Mouse (Mus musculus) left cerebral cortex, postnatal 4 days (tissue): Measurements from ENCODE around the gene Thap8. TPM values are rescaled to one million over a fixed set of nuclear protein-coding genes. Genes with fewer than 3 reads are reported as not detected.

Experiments
- DNase-seq: peaks from one replicate; pipeline ENCODE4 v3.0.0-alpha.2; 2022
- intact Hi-C: fragments of 180-260 bp; cut with DNase I; formaldehyde crosslinking; loops from one replicate; pipeline ENCODE4 v1.15.1; 2025
- total RNA-seq, 2 experiments: library from RNA; stranded (reverse); gene quantifications; 2 replicates each; pipeline ENCODE4 v1.2.3; 2021

The Thap8 gene
- total RNA-seq, 2 experiments from 2014 or later, result 0.40 to 0.54 TPM

DNA sequence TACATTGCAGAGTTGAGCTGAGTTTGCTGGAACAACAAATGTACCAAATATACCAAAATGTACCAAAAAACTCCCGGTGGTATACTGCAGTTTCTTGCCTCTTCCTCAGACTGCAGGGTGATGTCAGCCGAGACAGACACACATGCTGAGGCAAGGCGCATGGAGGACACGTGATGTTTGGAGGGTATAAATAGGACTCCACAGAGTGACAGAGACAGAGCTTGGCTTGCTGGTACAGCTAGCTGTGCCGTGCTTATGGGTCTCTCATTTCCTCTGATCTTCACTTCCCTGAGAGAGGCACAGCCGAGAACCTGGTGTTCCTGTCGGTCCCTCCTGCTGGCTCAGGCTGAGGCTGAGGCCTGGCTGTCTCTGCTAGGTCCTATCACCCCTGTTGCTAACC is 2.8 kb downstream of the Thap8 start:
- intact Hi-C loops, result no loop called here
- DNase-seq, result no peak

DNA sequence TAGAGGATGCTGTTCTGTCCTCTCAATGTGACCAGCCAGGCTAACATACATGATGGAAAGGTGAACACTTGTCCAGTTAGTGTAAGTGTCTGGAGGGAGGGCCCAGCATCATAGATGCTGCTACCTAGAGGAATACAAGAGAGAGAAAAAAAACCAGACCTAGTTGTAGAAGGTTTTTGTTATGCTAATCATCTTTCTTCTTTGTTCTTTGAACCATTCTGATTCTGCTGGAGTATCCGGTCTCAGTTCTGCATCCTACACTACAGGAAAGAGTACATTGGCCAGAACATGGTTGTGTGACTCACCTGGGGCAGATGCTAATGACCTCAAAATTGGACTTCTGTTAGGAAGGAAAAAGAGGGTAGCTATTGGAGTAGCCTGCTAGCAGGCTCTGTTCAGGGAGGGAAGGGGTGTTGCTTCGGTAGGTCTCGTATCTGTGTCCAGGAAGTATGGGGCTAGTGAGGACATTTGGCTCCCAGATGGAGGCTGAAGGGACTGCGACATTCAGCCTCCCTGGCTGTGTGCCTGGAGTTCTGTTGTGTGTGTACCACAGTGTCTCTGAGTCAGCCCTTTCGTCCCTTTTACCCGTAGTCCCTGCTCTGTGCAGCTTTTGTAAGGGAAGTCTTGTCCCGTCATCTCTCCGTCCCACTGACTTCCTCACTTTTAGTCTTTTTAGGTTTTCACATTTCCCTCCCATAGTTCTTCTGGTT is 7.0 kb downstream of the Thap8 start:
- peak; percentile 52 for DNase-seq
- intact Hi-C loops, result no loop called here

- intact Hi-C loops, result no loop called here
Measured at GRCm38 (mm10) chr7:30288046-30288445, 8.2 kb downstream of the Thap8 start.

GRCm38 (mm10) chr7:30289071-30289713 is 9.3 kb downstream of the Thap8 start:
- intact Hi-C loops, result no loop called here
- DNase-seq, result no peak

More at GRCm38 (mm10) chr7:30288046-30288445, 8.2 kb downstream of the Thap8 start:
- no peak for DNase-seq

DNA sequence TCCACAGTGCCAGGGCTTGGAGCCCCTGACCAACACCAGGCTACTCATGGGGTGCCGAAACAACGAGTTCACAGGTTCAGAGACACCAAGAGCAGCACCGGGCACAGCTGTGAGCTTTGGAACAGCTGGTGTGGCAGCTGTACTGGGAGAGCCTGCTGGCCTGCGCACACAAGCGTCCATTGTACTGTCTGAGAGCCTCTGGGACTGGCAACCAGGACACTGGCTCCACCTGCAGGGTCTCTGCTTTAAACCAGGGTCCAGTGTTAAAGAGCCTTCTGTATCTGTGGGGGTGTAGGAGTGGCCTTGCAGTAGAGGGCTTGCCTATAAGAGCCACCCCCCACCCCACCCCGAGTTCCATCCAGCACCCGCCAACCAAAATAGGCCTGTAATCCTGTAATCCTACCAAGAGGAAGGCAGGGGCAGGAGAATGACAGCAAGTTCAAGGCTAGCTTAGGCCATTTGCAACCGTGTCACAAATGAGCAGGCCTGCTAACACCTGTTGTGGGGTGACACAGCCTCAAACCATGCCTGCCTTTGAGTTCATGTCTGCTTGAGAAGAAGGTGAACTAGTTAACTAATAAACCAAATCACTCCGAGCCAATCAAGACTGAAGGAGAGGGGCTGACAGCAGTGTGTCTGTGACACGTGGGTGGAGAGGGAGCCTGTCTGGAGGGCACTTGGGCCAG is 10.0 kb downstream of the Thap8 start:
- intact Hi-C loops, result no loop called here

GRCm38 (mm10) chr7:30291215-30292131 is 11.6 kb downstream of the Thap8 start, which contains the start of gene Clip3:
Gene Clip3, plus strand, starts transcription at chr7:30291728.
- intact Hi-C loops, result no loop called here

More for the DNA sequence above, 10.0 kb downstream of the Thap8 start:
- DNase-seq, result peak; percentile 41

DNA sequence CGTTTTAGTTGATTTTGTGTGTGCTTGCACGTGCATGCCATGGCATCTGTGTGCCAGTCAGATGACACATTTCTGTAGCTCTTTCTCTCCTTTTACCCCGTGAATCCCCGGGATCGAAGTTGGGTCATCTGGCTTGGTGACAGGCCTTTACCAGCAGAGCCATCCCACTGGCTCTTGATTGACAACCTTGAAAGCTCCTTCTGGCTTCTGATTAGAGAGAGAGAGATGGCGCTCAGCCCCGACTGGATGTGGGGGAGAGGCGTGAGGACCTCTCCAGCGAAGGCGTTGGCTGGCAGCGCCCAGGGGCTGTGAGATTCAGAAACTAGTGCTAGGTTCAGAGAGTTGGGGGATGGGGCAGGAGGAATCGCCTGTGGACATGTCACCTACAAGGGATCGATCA is 13.9 kb downstream of the Thap8 start:
- intact Hi-C loops, result no loop called here
- peak; percentile 46 for DNase-seq

More at GRCm38 (mm10) chr7:30291215-30292131, 11.6 kb downstream of the Thap8 start, which contains the start of gene Clip3:
- DNase-seq, result peak; percentile 92

DNA sequence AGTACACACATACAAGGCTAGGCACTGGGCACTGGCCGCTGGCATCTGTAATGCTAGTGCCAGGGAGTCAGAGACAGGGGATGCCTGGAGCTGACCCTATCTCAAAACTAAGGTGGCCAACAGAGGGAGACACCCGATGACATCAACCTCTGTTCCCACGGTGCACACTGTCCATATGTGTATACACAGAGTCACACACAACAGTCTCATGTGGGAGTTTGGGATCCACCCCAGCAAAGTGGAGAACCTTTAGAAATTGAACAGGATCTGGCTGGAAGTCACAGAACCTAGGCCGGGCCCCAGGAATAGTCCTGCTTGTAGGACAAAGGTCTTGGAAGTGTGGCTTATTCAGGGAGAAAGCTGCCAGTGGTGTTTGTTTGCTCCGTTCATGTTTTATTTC is 14.4 kb downstream of the Thap8 start:
- no peak for DNase-seq
- intact Hi-C loops, result no loop called here

GRCm38 (mm10) chr7:30295103-30295502 is 15.2 kb downstream of the Thap8 start:
- intact Hi-C loops, result no loop called here
- DNase-seq, result peak; percentile 76

- intact Hi-C loops, result no loop called here
- DNase-seq, result no peak
Measured at GRCm38 (mm10) chr7:30296816-30297215, 16.9 kb downstream of the Thap8 start.

DNA sequence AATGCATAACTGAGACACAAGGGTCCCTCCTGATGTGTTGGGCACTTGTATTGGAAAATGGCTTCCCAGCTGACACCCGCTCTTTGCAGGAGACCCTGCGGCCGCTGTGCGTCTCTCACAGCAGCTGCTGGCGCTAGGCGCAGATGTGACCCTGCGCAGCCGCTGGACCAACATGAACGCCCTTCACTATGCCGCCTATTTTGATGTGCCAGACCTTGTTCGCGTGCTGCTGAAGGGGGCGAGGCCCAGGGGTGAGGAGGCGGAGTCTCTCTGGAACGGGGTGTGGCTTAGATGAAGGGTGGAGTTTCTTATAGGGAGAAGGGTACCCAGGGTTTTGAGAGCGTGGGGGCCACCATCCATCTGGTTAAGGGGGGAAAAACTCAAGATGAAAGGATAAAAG is 17.4 kb downstream of the Thap8 start:
- DNase-seq, result no peak

DNA sequence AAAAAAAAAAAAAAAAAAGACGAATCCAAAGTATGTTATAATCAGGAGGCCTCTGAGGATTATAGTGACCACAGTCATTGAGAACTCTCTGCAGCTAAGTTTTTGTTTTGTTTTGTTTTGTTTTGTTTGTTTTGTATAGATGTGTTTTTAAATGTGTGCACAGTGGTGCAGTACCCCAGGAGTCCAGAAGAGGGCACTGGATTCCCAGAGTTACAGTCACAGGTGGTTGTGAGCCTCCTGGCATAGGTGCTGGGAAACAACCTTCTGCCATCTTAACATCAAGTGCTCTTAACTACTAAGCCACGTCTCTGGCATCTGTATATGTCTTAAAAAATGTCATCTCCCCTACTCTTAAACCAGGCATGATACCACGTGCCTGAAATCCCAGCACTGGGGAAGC is 21.0 kb downstream of the Thap8 start:
- intact Hi-C loops, result no loop called here
- DNase-seq, result no peak

More for the DNA sequence above, 17.4 kb downstream of the Thap8 start:
- intact Hi-C loops, result no loop called here

DNA sequence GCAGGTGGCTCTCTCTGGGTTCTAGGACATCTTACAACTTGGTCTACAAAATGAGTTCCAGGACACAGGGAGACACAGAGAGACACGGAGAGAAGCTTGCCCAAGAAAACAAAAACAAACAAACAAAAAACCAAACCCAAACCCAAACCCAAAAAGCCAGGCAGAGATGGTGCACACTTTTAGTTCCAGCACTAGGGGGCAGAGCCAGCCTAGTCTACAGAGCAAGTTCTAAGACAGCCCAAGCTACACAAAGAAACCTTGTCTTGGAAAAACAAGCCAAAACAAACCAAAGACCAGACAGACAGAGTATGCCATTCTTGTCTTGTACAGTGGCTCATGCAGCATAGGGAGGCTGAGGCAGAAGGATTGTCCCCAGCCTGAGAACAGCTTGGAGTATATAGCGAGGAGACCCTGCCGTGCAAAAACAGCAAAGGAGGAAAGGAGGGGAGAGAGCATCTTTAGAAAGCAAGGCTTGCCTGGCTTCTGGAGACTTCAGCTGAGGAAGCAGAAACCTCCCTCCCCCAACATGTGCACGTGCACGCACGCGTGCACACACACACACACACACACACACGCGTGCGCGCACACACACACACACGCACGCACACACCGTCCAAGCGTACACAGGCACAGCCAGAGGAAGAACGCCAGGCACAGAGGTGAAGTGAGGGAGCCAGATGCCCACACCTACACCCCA is 26.3 kb downstream of the Thap8 start:
- DNase-seq, result no peak
- intact Hi-C loops, result no loop called here

GRCm38 (mm10) chr7:30308076-30309005 is 28.4 kb downstream of the Thap8 start, which contains the start of gene Alkbh6:
Gene Alkbh6, plus strand, starts transcription at chr7:30308717.
- DNase-seq, result peak; percentile 94
- intact Hi-C loops, result no loop called here

- no peak for DNase-seq
- intact Hi-C loops, result no loop called here
Measured at GRCm38 (mm10) chr7:30309395-30310129, 29.7 kb downstream of the Thap8 start.

DNA sequence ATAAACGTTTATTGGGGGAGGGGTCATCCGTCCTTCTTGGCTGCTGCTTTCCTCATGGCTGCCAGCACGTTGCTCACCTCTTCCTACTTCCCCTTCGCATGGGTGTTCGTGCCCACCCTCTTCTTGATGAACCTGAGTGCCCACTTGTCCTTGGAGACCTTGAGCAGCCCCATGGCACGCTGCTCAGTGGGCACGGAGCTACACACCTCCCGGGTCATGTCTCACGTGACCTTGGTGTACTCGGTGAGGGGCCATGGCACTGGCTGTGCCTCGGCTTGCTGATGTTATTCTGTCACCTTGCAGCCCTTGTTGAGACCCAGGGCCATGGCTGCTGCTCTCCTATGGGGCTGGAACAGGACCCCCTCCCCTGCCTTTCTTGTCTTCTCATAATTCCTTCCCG is 30.2 kb downstream of the Thap8 start:
- no peak for DNase-seq
- intact Hi-C loops, result no loop called here

GRCm38 (mm10) chr7:30313666-30314320 is 33.9 kb downstream of the Thap8 start:
- DNase-seq, result no peak
- intact Hi-C loops, result no loop called here
